Mouse (Mus musculus) testis, adult 2 months (tissue): ENCODE results near the gene Nfkbie. TPM values are rescaled to one million over a fixed set of nuclear protein-coding genes. Genes with fewer than 3 reads are reported as not detected.

Experiments used
- H3K27ac ChIP-seq: fragments of 200-500 bp; 2 replicates; pipeline ENCODE4 v1.5.1; 2012; ENCODE audit warnings: low read depth, low read length; ENCODE audit not compliant: control insufficient read depth, insufficient read depth
- H3K27me3 ChIP-seq: fragments of 200-500 bp; 2 replicates; pipeline ENCODE4 v1.6.1; 2012; ENCODE audit warnings: mild to moderate bottlenecking, low read length, moderate library complexity; ENCODE audit not compliant: control insufficient read depth, insufficient read depth
- H3K36me3 ChIP-seq: fragments of 200-500 bp; 2 replicates; pipeline ENCODE4 v1.6.1; 2012; ENCODE audit warnings: mild to moderate bottlenecking, low read length; ENCODE audit not compliant: control insufficient read depth, insufficient read depth
- H3K4me1 ChIP-seq: fragments of 200-500 bp; 2 replicates; pipeline ENCODE4 v1.6.1; 2012; ENCODE audit warnings: low read length; ENCODE audit not compliant: control insufficient read depth, insufficient read depth
- H3K4me3 ChIP-seq: fragments of 200-500 bp; 2 replicates; pipeline ENCODE4 v1.5.1; 2012; ENCODE audit warnings: low read depth, mild to moderate bottlenecking, low read length, moderate library complexity, mixed read lengths; ENCODE audit not compliant: control insufficient read depth
- CTCF ChIP-seq: fragments of 200-500 bp; IDR thresholded peaks from 2 replicates; pipeline ENCODE4 v1.5.1; 2012; ENCODE audit warnings: low read depth, mild to moderate bottlenecking, inconsistent platforms, low read length, moderate library complexity; ENCODE audit not compliant: control insufficient read depth, insufficient read depth, insufficient replicate concordance
- POLR2A ChIP-seq: fragments of 200-500 bp; IDR thresholded peaks from 2 replicates; pipeline ENCODE4 v1.6.1; 2012; ENCODE audit warnings: low read depth, mild to moderate bottlenecking, inconsistent platforms, low read length, moderate library complexity; ENCODE audit not compliant: control insufficient read depth
- polyA plus RNA-seq: library from polyadenylated mRNA; depleted of rRNA; stranded (reverse); fragments of >200 nt; gene quantifications from 2 replicates; pipeline ENCODE4 v1.2.3, GENCODE M21; 2012

Nfkbie gene
- polyA plus RNA-seq, 1 experiment, result 0.83 TPM

GRCm38 (mm10) chr17:45591701-45592605, 36.5 kb downstream of the Nfkbie start:
- H3K4me3 ChIP-seq, result peak overlapping the region; percentile 51
- TF ChIP-seq POLR2A (no peak), CTCF (no peak)
- peaks cover 30% of the 10 kb centered on the region for H3K4me1 ChIP-seq
- H3K27ac ChIP-seq, result peak overlapping the region; percentile 85
- no peaks in the 10 kb centered on the region for H3K36me3 ChIP-seq
- no peaks in the 10 kb centered on the region for H3K27me3 ChIP-seq

GRCm38 (mm10) chr17:45592606-45593431, 37.3 kb downstream of the Nfkbie start:
- no peak for TF ChIP-seq CTCF
- TF ChIP-seq POLR2A, result no peak; the same call in 1 of the 2 replicates
- Histone ChIP-seq H3K4me1 (peaks cover 32% of the 10 kb centered on the region), H3K27ac (peak overlapping the region; percentile 85), H3K36me3 (no peaks in the 10 kb centered on the region), H3K4me3 (peak overlapping the region; percentile 51), H3K27me3 (no peaks in the 10 kb centered on the region)

- H3K27ac ChIP-seq, result peak overlapping the region; percentile 50
- H3K36me3 ChIP-seq, result no peaks in the 10 kb centered on the region
- H3K4me1 ChIP-seq, result peaks cover 32% of the 10 kb centered on the region
- no peak for TF ChIP-seq CTCF
- no peak for TF ChIP-seq POLR2A
- peak overlapping the region; percentile 95 for H3K4me3 ChIP-seq
- no peaks in the 10 kb centered on the region for H3K27me3 ChIP-seq
Measured at GRCm38 (mm10) chr17:45593479-45593878, 38.0 kb downstream of the Nfkbie start.

GRCm38 (mm10) chr17:45594195-45594594, 38.7 kb downstream of the Nfkbie start:
- peaks cover 32% of the 10 kb centered on the region for H3K4me1 ChIP-seq

GRCm38 (mm10) chr17:45594881-45595735, 39.6 kb downstream of the Nfkbie start:
- TF ChIP-seq POLR2A (no peak; the same call in 1 of the 2 replicates), CTCF (no peak)
- no peaks in the 10 kb centered on the region for H3K36me3 ChIP-seq
- peak overlapping the region; percentile 92 for H3K27ac ChIP-seq
- peaks cover 34% of the 10 kb centered on the region for H3K4me1 ChIP-seq
- H3K27me3 ChIP-seq, result no peaks in the 10 kb centered on the region
- peak overlapping the region; percentile 95 for H3K4me3 ChIP-seq

More at GRCm38 (mm10) chr17:45594195-45594594, 38.7 kb downstream of the Nfkbie start:
- TF ChIP-seq POLR2A (no peak), CTCF (no peak)
- H3K4me3 ChIP-seq, result peak overlapping the region; percentile 95
- H3K27ac ChIP-seq, result peak overlapping the region; percentile 92
- H3K27me3 ChIP-seq, result no peaks in the 10 kb centered on the region
- no peaks in the 10 kb centered on the region for H3K36me3 ChIP-seq

GRCm38 (mm10) chr17:45595736-45596390, 40.4 kb downstream of the Nfkbie start:
- Histone ChIP-seq H3K27ac (peak overlapping the region; percentile 92), H3K4me3 (peak overlapping the region; percentile 95), H3K4me1 (peaks cover 29% of the 10 kb centered on the region), H3K36me3 (no peaks in the 10 kb centered on the region), H3K27me3 (no peaks in the 10 kb centered on the region)
- TF ChIP-seq POLR2A, result no peak
- TF ChIP-seq CTCF, result no peak
